Mouse (Mus musculus) forebrain, embryonic 12.5 days (tissue): ENCODE measurements around the gene Adamts6. TPM values are rescaled to one million over a fixed set of nuclear protein-coding genes. Genes with fewer than 3 reads are reported as not detected.

Source experiments
- ATAC-seq: fragments of 200-750 bp; cut with Nextera tagmentation; 2 replicates; pipeline ENCODE4 v1.8.0; 2017; ENCODE audit warnings: moderate TSS enrichment; ENCODE audit not compliant: low FRiP score
- H3K27ac ChIP-seq: fragments of 300-500 bp; sonication (generic); 2 replicates; pipeline ENCODE4 v1.5.1; 2016; ENCODE audit warnings: mild to moderate bottlenecking
- H3K27me3 ChIP-seq: fragments of 300-500 bp; sonication (generic); 2 replicates; pipeline ENCODE4 v1.6.1; 2016; ENCODE audit warnings: mild to moderate bottlenecking
- H3K36me3 ChIP-seq: fragments of 300-500 bp; sonication (generic); replicated peaks from 2 replicates; pipeline ENCODE4 v1.6.1; 2016; ENCODE audit warnings: mild to moderate bottlenecking
- H3K4me1 ChIP-seq: fragments of 300-500 bp; sonication (generic); 2 replicates; pipeline ENCODE4 v1.6.1; 2016
- H3K4me2 ChIP-seq: fragments of 300-500 bp; sonication (generic); 2 replicates; pipeline ENCODE4 v1.6.1; 2016; ENCODE audit warnings: mild to moderate bottlenecking, moderate library complexity
- H3K4me3 ChIP-seq: fragments of 300-500 bp; sonication (generic); replicated peaks from 2 replicates; pipeline ENCODE4 v1.5.1; 2016; ENCODE audit warnings: mild to moderate bottlenecking
- H3K9ac ChIP-seq: fragments of 300-500 bp; sonication (generic); 2 replicates; pipeline ENCODE4 v1.6.1; 2016; ENCODE audit warnings: mild to moderate bottlenecking
- H3K9me3 ChIP-seq: fragments of 300-500 bp; sonication (generic); 2 replicates; pipeline ENCODE4 v1.6.1; 2016
- WGBS: fragments of 180-500 bp; shearing (Covaris S2); methylation state at CpG from one replicate; pipeline ENCODE4 v1.1.7; 2016; 5-methylcytosine and 5-hydroxymethylcytosine counted together
- polyA plus RNA-seq: library from polyadenylated mRNA; unstranded; fragments of >200 nt; fragmentation: Nextera tagmentation; extraction: Ambion mirVana; gene quantifications from 2 replicates; pipeline ENCODE4 v1.2.1, GENCODE M21; 2016

The Adamts6 gene
- polyA plus RNA-seq, 1 experiment from 2014 or later, result 4.5 TPM

- Histone ChIP-seq H3K9me3 (no peaks in the 10 kb centered on the region), H3K4me1 (peaks cover 7% of the 10 kb centered on the region; the same call in 1 of the 2 replicates), H3K9ac (no peak overlapping the region), H3K4me2 (no peak overlapping the region), H3K36me3 (no peaks in the 10 kb centered on the region), H3K27ac (no peak overlapping the region), H3K4me3 (no peak overlapping the region), H3K27me3 (no peaks in the 10 kb centered on the region)
- 86% methylated on average over 6 of the region's 6 CpGs for WGBS
- ATAC-seq, result no peak
These were observed 220.0 kb downstream of the Adamts6 start for GRCm38 (mm10) chr13:104507671-104508070.

GRCm38 (mm10) chr13:104509561-104510493 is 222.2 kb downstream of the Adamts6 start:
- Histone ChIP-seq H3K9me3 (no peaks in the 10 kb centered on the region), H3K36me3 (no peaks in the 10 kb centered on the region), H3K4me2 (no peak overlapping the region), H3K27ac (no peak overlapping the region), H3K9ac (no peak overlapping the region), H3K27me3 (no peaks in the 10 kb centered on the region), H3K4me1 (peaks cover 7% of the 10 kb centered on the region; the same call in 1 of the 2 replicates), H3K4me3 (no peak overlapping the region)
- 79% methylated on average over 26 of the region's 26 CpGs for WGBS
- no peak for ATAC-seq

- H3K36me3 ChIP-seq, result no peaks in the 10 kb centered on the region
- H3K4me3 ChIP-seq, result no peak overlapping the region
- no peak overlapping the region for H3K4me2 ChIP-seq
- H3K27me3 ChIP-seq, result no peaks in the 10 kb centered on the region
- peaks cover 7% of the 10 kb centered on the region; the same call in 1 of the 2 replicates for H3K4me1 ChIP-seq
- no peak overlapping the region for H3K9ac ChIP-seq
- ATAC-seq, result no peak
- WGBS, result 90% methylated on average over 5 of the region's 5 CpGs
- H3K27ac ChIP-seq, result no peak overlapping the region
- no peaks in the 10 kb centered on the region for H3K9me3 ChIP-seq
These were observed 223.1 kb downstream of the Adamts6 start for GRCm38 (mm10) chr13:104510766-104511165.

DNA sequence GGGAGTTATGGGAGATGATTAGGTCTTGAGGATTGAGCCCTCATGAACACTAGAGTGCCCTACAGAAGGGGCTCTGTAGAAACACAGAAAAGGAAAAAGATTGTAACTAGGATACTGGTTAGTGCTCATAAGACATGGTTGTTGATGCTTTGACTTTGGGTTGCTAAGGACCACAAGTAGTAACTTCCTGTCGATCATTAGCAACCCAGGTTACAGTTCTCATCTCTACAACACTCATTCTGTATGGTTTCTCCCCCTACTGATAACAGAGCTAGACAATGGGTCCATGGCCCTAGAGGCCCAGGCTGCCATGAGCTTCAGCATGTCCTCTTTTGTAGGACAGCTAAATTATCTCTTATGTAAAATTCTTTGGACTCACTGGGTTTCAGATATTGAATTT is 227.4 kb downstream of the Adamts6 start:
- WGBS, result 92% methylated on average over 1 of the region's 1 CpGs

GRCm38 (mm10) chr13:104516146-104516545 is 228.5 kb downstream of the Adamts6 start:
- Histone ChIP-seq H3K27ac (no peak overlapping the region), H3K9ac (no peak overlapping the region), H3K9me3 (no peaks in the 10 kb centered on the region), H3K4me1 (peaks cover 18% of the 10 kb centered on the region), H3K36me3 (no peaks in the 10 kb centered on the region), H3K27me3 (no peaks in the 10 kb centered on the region), H3K4me2 (no peak overlapping the region), H3K4me3 (no peak overlapping the region)
- ATAC-seq, result no peak
- WGBS, result 78% methylated on average over 4 of the region's 4 CpGs

More for the DNA sequence above, 227.4 kb downstream of the Adamts6 start:
- no peaks in the 10 kb centered on the region for H3K9me3 ChIP-seq
- H3K27me3 ChIP-seq, result no peaks in the 10 kb centered on the region
- H3K36me3 ChIP-seq, result no peaks in the 10 kb centered on the region
- no peak overlapping the region for H3K4me3 ChIP-seq
- no peak overlapping the region for H3K4me2 ChIP-seq
- H3K9ac ChIP-seq, result no peak overlapping the region
- ATAC-seq, result no peak
- peaks cover 19% of the 10 kb centered on the region for H3K4me1 ChIP-seq
- H3K27ac ChIP-seq, result no peak overlapping the region

DNA sequence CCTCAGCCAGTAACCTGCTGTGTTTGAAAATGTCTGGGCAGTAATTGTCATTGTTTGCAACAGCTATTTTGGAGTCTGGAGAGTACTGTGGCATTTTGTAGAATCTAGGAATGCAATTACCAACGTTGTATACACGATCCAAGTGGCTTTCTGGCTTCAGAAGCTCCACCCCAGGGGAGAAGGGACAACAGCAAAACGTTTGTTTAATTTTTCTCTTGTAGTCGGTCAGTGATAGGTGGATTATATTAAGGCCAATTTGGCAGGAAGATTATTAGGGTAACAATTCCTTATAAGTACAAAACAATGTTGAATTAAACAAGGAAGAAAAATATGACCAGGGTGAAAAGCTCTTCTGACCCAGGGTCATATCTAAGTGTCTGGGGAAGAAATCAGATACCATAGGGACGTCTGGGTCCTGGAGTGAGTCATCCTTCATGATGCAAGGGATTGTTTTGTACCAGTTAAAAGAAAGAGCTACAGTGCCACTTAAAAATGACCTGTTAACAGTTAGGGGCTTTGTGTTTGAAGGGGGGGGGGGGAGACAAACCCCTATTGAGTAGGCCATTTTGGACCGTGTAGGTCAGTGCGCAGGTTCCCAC is 229.2 kb downstream of the Adamts6 start:
- Histone ChIP-seq H3K36me3 (no peaks in the 10 kb centered on the region), H3K4me1 (peaks cover 18% of the 10 kb centered on the region), H3K9me3 (no peaks in the 10 kb centered on the region), H3K27ac (no peak overlapping the region), H3K27me3 (no peaks in the 10 kb centered on the region), H3K4me3 (no peak overlapping the region), H3K4me2 (no peak overlapping the region), H3K9ac (no peak overlapping the region)
- no peak for ATAC-seq
- 76% methylated on average over 7 of the region's 7 CpGs for WGBS

DNA sequence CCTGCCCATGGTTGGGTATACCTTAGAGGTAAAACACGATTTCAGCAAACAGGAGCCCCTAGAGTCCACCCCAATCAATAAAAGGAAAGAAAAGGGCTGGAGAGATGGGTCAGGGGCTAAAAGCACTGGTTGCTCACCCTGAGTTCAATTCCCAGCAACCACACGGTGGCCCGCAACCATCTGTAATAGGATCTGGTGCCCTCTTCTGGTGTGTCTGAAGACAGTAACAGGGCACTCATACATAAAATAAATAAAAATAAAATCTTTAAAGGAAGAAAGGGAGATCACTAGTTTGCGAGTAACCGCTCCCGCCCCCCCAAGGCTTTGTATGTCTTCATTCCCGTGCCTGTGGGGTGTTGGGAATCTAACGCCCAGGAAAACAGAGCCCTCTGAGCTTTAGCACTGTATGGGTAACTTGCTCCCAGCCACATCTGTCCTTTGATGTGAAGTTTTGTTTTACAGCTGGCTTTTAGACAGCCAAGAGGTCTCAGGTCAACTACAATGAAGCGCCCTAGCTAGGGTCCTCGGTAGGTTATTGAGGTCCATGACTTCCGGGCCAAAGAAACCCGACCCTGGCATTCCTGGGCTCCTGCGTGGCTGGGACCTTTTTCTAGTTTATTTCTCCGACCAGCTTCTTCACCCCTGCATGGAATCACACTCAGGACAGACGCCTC is 230.1 kb downstream of the Adamts6 start:
- peak overlapping the region; percentile 55 for H3K4me2 ChIP-seq
- H3K36me3 ChIP-seq, result no peaks in the 10 kb centered on the region
- peak overlapping the region; percentile 53 for H3K9ac ChIP-seq
- no peak; the same call in 1 of the 2 replicates for ATAC-seq
- whole genome bisulfite sequencing, result 50% methylated on average over 15 of the region's 15 CpGs
- H3K9me3 ChIP-seq, result no peaks in the 10 kb centered on the region
- no peaks in the 10 kb centered on the region for H3K27me3 ChIP-seq
- peak overlapping the region; percentile 90 for H3K27ac ChIP-seq
- peaks cover 18% of the 10 kb centered on the region for H3K4me1 ChIP-seq
- H3K4me3 ChIP-seq, result peak overlapping the region; percentile 33

- H3K4me2 ChIP-seq, result peak overlapping the region; percentile 55
- 7% methylated on average over 19 of the region's 19 CpGs for WGBS
- no peaks in the 10 kb centered on the region for H3K9me3 ChIP-seq
- peak; percentile 98 for ATAC-seq
- peak overlapping the region; percentile 53 for H3K9ac ChIP-seq
- peak overlapping the region; percentile 90 for H3K27ac ChIP-seq
- no peaks in the 10 kb centered on the region for H3K27me3 ChIP-seq
- H3K36me3 ChIP-seq, result no peaks in the 10 kb centered on the region
- peak overlapping the region; percentile 33 for H3K4me3 ChIP-seq
- peaks cover 18% of the 10 kb centered on the region for H3K4me1 ChIP-seq
These were observed 230.8 kb downstream of the Adamts6 start for GRCm38 (mm10) chr13:104518312-104519005.

DNA sequence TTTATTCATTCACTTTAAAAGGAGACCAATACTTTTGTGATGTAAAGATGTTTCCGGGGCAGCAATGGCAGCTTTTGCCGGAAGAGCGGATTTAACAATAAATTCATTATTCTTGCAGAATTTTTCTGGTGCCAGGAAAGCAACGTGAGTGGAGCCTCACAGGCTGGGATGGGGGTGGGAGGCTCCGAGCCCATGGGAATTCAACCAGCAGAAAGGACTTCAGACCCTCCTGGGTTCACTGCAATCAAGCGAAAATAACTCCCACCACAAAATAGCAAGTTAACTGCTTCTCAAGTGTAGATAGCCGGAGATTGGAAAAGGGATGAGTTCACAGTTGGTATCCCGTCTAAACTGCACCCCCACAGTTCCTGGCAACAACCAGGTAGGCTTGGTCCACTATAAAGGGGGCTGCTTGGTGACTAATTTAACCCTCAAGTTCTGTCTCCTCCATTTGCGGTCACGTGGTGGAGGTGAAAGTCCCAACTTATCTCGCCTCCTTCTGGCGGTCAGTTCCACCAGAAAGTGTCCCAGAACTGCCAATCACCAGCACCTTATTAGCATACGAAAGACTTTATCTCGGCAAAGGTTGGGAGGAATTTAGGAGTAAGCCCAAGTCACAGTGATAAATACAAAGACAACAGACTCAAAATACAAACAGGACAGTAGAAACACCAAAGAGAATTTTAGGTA is 231.5 kb downstream of the Adamts6 start:
- H3K36me3 ChIP-seq, result no peaks in the 10 kb centered on the region
- 42% methylated on average over 14 of the region's 14 CpGs for WGBS
- peak overlapping the region; percentile 90 for H3K27ac ChIP-seq
- no peaks in the 10 kb centered on the region for H3K27me3 ChIP-seq
- no peak overlapping the region for H3K9ac ChIP-seq
- ATAC-seq, result peak; percentile 36
- H3K9me3 ChIP-seq, result no peaks in the 10 kb centered on the region
- peaks cover 18% of the 10 kb centered on the region for H3K4me1 ChIP-seq
- H3K4me2 ChIP-seq, result peak overlapping the region; percentile 55
- H3K4me3 ChIP-seq, result no peak overlapping the region

- Histone ChIP-seq H3K27me3 (no peaks in the 10 kb centered on the region), H3K4me3 (no peak overlapping the region), H3K4me1 (peaks cover 18% of the 10 kb centered on the region), H3K36me3 (no peaks in the 10 kb centered on the region), H3K4me2 (no peak overlapping the region), H3K9me3 (no peaks in the 10 kb centered on the region), H3K27ac (no peak overlapping the region), H3K9ac (no peak overlapping the region)
- 88% methylated on average over 4 of the region's 4 CpGs for WGBS
- no peak for ATAC-seq
These were observed 232.3 kb downstream of the Adamts6 start for GRCm38 (mm10) chr13:104519981-104520380.

DNA sequence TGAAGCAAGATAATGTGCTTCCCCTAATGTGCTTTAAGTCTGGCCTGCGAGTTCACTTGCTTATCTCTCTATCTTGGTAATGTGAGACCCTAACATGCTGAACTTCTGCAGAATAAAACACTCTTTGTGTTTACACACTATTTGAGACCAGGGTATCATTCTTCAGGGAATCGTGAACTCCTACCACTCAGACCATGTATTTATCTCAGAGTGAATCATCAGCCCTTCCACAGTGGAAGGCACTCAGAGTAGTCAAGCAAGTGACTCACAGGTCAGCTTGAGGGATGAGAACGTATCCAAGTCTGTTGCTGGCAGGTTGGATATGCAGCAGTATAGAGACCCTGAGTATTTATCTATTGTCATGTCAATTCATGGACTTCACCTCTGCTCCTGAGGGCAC is 232.8 kb downstream of the Adamts6 start:
- ATAC-seq, result no peak
- Histone ChIP-seq H3K4me3 (no peak overlapping the region), H3K27me3 (no peaks in the 10 kb centered on the region), H3K9ac (no peak overlapping the region), H3K36me3 (no peaks in the 10 kb centered on the region), H3K4me2 (no peak overlapping the region), H3K4me1 (peaks cover 18% of the 10 kb centered on the region), H3K9me3 (no peaks in the 10 kb centered on the region), H3K27ac (no peak overlapping the region)
- 84% methylated on average over 3 of the region's 3 CpGs for WGBS
